Comparison of ENCODE assay signal across 11 mouse cellular contexts in the genomic region with DNA sequence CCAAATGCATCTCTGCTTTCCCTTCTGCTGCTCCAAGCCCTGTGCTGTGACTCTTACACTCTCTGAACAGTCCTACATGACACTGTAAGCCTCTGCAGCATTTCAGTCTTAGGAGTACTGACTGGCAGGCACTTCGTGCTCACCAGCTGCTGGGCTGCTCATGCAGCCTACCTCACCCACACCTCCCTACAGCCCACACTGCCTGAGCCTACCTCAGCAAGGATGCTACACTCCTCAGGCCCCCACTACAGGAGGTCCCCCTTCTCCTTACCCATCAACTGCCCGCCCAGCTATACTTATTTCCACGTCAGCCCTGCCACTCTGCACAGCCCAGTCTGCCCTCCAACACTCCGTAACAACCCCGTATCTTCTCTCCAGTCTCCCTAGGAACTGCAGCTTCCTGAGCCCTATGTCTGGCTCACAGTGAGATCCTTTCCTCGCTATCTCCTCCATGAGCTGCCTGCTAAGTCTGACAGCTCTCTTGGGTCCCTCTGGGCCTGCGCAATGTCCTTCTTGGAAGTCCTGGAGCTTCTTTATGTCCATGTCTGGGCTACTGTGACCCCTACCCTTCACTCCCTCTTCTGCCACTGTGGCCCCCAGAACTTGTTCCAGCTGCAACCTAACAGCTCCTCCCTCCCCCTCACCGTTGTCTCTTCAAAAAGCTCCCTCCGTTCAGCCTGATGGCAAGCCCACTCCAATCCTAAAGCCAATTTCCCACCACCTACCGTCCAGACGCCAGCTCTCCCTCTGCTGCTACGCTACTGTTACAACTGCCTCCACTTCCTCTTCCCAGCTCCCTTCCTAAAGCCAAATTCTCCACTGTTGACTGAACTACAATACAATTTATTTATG. TPM values are rescaled to one million over a fixed set of nuclear protein-coding genes. Genes with fewer than 3 reads are reported as not detected.
DNase-seq lines count a peak whose midpoint lies in the region; ATAC-seq lines count a peak whose summit lies in the region.
"Had no signal": no experiment of that assay in that cellular context is flagged by ENCODE, and none has a peak within 500 bp of the region (broad histone marks: within the 10 kb centered on the region; RNA-seq: fewer than 3 reads in every experiment).

No protein-coding gene starts in this region.

- H3K4me2 ChIP-seq in kidney, embryonic 16.5 days (replicated peaks; ENCODE audit: low read depth, low read length) = peak overlapping the region; percentile 39

- no peaks in the 10 kb centered on the region for H3K27me3 ChIP-seq in kidney, embryonic 16.5 days (ENCODE audit: insufficient read depth, low read length)

- no peak for DNase-seq in kidney, adult 18-20 months
- peak; percentile 37 to 38 for DNase-seq in right cerebral cortex, adult 2 months (ENCODE audit: low spot score in 2 of 2)
- no peak for DNase-seq in right cerebral cortex, postnatal 14 days
- peak; percentile 33 to 48 for DNase-seq in layer of hippocampus, adult 8-10 months (ENCODE audit: low spot score in 2 of 2)
- DNase-seq in gastrocnemius, adult 18-20 months (ENCODE audit: low spot score) = no peak
- no peak for DNase-seq in urinary bladder, postnatal 25 days (ENCODE audit: low spot score)
- DNase-seq: cerebellum, postnatal 36 days; gastrocnemius, adult 2 months had no signal

- peak overlapping the region; percentile 87 for H3K27ac ChIP-seq in kidney, embryonic 16.5 days (ENCODE audit: low read length)
- H3K27ac ChIP-seq: gastrocnemius, adult 2 months; midbrain, embryonic 10.5 days had no signal

- 26% methylated on average over 12 of the region's 12 CpGs for WGBS in kidney, embryonic 16.5 days

- H3K4me3 ChIP-seq in kidney, embryonic 16.5 days (ENCODE audit: low read length) = peak overlapping the region; percentile 20
- H3K4me3 ChIP-seq: gastrocnemius, adult 2 months; midbrain, embryonic 10.5 days had no signal

- peaks cover 17% of the 10 kb centered on the region for H3K36me3 ChIP-seq in kidney, embryonic 16.5 days (ENCODE audit: insufficient read depth, low read length)

- peak; percentile 53 for ATAC-seq in kidney, embryonic 16.5 days (ENCODE audit: low FRiP score, low TSS enrichment)
- ATAC-seq: hindbrain, embryonic 16.5 days had no signal

- H3K9ac ChIP-seq in kidney, embryonic 16.5 days (replicated peaks; ENCODE audit: low read length) = peak overlapping the region; percentile 52

- peaks cover 27% of the 10 kb centered on the region for H3K4me1 ChIP-seq in kidney, embryonic 16.5 days (ENCODE audit: insufficient read depth, low read length)
- H3K4me1 ChIP-seq: midbrain, embryonic 10.5 days had no signal

- H3K9me3 ChIP-seq in kidney, embryonic 16.5 days (ENCODE audit: low read length) = no peaks in the 10 kb centered on the region
- H3K9me3 ChIP-seq: midbrain, embryonic 10.5 days had no signal

RNA-seq across cellular contexts. Expression of a gene that starts 19.1 kb away (rescaled TPM):
- 45.9 and 53.6 TPM in 2 replicates for polyA plus RNA-seq in kidney, embryonic 16.5 days (2015; fragmentation: Nextera tagmentation; extraction: Ambion mirVana)
- 10 to 100 TPM; 38.0 to 52.6 (median 44.6) TPM for total RNA-seq in layer of hippocampus, adult 8-10 months (2022)
- total RNA-seq in gastrocnemius, adult 18-20 months (2021) = 10 to 100 TPM; 12.9 to 15.2 TPM

RNA-seq across cellular contexts. Expression of a gene that starts 33.7 kb away (rescaled TPM):
- polyA plus RNA-seq in kidney, embryonic 16.5 days (2015; fragmentation: Nextera tagmentation; extraction: Ambion mirVana) = 0.71 and 1.1 TPM in 2 replicates
- total RNA-seq in layer of hippocampus, adult 8-10 months (2022) = 1 to 10 TPM; 2.6 to 3.5 (median 3.0) TPM
- under 1 TPM; 0.30 to 1.00 TPM for total RNA-seq in gastrocnemius, adult 18-20 months (2021)

Comparison
In these comparisons a context has a peak if more than half of its experiments do, and no peak if none do; other contexts are left out.
1. DNase-seq: peak in right cerebral cortex, adult 2 months (2 of 2) and layer of hippocampus, adult 8-10 months (2 of 2); none in kidney, adult 18-20 months (single experiment), right cerebral cortex, postnatal 14 days (single experiment), gastrocnemius, adult 18-20 months (single experiment) and urinary bladder, postnatal 25 days (single experiment).